Mouse (Mus musculus) adrenal gland, adult 8-10 months (tissue): ENCODE measurements around the gene Slc25a36. TPM values are rescaled to one million over a fixed set of nuclear protein-coding genes. Genes with fewer than 3 reads are reported as not detected.

Experiments used
- DNase-seq: peaks from one replicate; pipeline ENCODE4 v3.0.0; 2022
- total RNA-seq, 4 experiments: library from RNA; stranded (reverse); gene quantifications; 2 replicates each; pipeline ENCODE4 v1.2.4; 2022

Slc25a36 gene
- total RNA-seq, 4 experiments from 2014 or later, result 76.3 to 126 (median 102) TPM

DNA sequence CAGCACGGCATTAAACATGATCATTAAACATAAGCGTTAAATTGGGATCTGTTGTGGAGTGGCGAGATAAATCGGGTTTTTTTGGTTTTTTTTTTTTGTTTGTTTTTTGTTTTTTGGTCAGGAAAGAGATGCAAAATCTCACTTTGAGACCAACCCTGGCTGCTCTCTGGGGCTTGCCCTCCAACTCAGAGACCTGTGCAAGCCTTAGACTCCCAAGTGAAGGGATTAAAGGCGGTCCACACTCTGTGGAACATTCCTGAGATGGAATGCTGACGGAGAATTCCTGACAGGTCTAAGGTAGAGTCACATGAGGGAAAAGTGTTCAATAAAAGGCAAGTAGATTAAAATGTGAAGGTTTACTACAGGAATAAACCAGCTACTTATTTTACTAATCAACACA lies 549 bp upstream of the Slc25a36 start:
- no peak for DNase-seq

DNA sequence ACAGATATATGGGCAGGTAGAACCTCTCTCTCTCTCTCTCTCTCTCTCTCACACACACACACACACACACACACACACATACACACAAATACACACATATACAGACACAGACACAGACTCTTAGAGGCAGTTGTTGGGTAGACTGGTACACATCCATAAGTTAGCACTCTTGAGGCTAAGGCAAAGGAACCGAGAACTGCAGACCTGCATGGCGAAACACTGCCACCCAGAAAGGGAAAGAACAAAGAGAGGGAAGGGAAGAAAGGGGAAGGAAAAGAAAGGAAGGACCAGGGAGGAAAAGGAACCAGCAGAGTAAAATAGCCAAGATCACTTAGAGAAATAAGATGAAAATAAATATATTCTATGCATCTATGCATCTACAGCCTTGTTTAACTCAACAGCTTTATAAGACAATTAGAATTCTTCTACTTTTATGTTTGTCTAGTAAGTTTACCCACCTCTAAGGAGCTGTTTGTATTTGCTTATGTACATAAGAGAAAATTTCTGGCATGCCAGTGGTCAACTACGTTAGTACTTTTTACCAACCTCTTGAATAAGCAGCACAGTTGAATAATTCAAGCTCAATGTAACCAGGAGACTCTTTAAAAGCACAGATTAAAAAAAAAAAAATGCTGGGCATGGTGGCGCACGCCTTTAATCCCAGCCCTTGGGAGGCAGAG lies 4.3 kb downstream of the Slc25a36 start:
- no peak for DNase-seq

DNA sequence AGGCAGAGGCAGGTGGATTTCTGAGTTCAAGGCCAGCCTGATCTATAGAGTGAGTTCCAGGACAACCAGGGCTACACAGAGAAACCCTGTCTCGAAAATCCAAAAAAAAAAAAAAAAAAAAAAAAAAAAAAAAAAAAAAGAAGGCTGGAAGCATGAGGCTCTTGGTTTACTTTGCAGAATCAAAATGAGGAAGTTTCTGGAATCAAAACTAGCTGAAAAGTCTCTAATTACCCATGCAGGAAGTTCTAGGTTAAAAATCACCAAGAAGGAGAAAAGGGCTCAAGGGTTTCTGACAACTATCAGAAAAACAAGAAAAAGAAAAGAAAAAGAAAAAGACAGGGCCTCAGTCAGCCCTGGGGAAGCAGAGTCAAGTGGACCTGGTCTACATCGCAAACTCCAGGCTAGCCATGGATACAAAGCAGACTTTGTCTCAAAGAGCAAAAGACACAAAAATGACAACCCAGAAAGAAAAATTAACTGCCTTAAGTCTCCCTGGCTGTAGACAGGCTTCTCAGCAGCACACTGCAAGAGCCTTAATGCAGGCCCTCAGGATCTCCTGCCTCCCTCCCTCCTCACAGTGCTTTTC lies 5.5 kb downstream of the Slc25a36 start:
- DNase-seq, result no peak

DNA sequence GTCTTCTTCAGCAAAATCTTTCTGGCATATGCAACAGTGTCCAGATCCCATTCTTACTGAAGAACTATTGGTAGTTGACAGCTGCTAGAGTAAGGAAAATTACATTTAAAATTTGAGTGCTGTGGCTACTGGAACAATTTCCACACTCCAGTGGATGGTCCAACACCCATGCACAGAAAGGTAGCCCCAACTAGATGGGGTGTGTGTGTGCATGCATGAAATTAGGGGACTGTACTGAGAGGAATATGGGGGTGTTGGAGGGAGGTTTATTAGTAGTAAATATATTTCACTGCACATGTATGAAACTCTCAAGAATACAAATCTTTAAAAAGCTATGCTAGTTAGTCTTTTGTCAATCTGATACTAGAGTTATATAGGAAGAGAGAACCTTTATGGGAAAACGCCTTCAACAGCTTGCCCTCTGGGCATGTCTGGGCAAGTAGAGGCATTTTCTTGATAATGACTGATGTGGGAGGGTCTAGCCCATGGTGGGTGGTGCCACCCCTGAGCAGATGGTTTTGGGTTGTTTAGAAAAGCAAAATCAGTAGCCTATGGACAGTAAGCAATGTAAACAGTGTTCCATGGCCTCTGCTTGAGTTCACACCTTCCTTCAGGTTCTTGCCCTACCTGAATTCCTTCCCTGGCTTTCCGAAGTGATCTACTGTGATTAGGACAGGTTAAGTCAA lies 7.4 kb downstream of the Slc25a36 start:
- no peak for DNase-seq

DNA sequence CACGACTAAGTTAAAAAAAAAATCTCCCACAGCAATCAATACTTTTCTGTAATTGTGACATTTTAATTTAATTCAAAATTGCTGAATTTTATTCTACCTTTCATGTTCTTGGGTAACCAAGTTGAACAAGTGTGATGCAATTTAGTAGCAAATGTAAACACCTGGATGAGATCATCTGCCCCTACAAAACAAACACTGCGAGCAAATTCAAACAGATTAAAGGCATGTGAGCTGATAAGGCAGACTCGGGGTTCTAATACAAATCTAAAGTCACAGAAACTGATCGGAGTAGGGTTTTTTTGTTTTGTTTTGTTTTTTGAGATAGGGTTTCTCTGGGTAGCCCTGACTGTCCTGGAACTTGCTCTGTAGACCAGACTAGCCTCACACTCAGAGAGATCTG lies 12.0 kb downstream of the Slc25a36 start:
- DNase-seq, result no peak

DNA sequence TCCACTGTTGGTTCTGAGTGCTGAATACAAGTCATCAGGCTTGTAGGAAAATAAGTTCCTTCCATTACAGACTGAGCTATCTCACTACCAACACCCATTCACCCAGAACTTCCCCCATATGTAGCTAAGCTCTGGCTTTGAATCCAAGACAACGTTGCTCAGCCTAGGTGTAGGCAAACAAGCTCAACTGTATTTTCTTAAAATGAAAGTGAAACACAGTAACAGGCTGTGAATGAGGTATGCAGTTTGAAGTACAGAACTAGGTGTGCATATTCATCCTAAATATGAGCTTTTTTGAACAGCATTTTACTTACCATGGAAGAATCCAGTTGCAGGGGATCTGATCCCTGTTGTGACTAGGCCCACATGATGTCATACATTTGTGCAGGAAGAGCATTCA lies 14.8 kb downstream of the Slc25a36 start:
- DNase-seq, result no peak

DNA sequence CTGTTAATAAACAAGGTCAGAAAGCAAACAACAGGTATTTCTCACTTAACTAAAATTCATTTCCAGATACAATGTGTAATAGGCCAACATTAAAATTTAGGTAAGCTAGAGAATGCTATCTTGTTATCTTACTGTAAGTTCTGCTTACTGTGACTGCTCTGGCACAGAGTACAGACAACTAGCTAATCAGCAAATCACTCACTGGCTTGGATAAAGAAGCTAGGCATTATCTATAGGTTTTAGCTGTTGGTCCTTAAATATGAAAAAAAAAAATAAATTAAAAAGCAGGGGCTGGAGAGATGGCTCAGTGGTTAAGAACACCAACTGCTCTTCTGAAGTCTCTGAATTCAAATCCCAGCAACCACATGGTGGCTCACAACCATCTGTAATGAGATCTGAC lies 23.1 kb downstream of the Slc25a36 start:
- no peak for DNase-seq

DNA sequence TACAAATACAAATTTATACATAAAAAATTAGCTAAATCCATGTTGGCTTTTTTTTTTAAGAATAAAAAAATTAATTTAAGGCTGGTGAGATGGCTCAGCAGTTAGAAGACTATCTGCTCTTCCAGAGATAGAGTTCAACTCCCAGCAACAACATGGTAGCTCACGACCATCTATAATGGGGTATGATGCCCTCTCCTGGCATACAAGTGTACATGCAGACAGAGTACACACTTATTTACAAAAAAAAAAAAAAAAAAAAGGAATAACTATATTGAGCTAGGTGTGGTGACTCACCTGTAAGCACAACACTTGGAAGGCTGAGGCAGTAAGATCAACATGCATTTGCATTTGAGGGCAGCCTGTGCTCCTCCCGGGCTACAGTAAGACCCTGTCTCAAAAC lies 26.3 kb downstream of the Slc25a36 start:
- DNase-seq, result no peak

DNA sequence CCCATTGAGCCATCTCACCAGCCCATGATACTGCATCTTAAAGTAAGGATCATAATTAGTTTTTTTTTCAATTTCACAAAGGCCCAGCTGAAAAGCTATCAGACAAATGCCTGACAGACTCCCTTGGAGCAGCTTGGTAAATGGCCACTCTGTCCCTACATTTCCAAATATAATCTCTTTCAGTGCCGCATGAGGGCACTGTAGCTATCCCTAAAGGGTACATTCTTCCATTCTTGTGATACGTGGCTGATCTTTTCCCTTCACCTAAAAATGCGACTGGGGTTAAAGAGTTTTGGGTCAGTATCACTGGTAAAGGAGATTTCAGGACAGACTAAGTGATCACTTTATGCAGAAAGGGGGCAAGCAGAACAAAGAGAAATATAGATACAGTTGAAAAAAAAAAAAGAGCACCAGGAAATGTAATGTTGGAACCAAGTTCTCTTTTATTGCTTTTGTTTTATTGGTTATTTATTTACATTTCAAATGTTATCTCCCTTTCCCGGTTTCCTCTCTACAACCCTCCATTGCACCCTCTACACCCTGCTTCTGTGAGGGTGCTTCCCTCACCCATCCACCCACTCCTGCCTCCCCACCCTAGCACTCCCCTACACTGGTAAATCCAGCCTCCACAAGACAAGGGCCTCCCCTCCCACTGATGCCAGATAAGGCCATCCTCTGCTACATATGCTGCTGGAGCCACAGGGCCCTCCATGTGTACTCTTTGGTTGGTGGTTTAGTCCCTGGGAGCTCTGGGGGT lies 29.7 kb downstream of the Slc25a36 start:
- no peak for DNase-seq

DNA sequence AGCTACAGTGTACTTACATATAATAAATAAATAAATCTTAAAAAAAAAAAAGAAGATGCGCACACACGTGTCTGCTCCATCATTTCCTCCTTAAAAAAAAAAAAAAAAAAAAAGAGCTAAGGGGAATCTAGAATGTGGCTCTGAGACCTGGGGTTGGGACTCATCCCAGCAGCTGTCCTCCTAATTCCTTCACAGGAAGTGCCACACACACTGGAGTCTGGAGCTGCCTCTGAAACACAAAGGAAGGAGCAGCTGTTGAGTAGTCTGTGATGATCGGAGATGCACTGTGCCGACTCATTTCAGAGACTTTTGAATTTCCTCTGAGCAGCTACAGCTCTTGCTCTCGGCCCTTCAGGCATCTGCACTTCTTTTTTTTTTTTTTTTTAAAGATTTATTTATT lies 41.0 kb downstream of the Slc25a36 start:
- DNase-seq, result no peak

DNA sequence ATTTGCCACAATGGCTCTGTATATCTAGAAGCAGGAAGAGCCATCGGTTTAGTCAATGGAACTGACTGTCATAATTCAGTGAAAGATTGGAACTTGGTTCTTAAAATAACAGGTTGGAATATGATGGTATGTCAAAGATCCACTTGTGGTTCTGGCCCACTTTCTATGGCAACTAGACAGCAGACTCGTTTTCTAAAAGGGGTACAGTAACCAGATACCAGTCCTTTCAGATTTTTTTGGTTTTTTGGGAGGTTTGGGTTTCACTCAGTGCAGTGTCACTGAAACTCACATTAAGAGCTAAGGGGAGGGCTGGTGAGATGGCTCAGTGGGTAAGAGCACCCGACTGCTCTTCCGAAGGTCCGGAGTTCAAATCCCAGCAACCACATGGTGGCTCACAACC lies 41.5 kb downstream of the Slc25a36 start:
- DNase-seq, result no peak

DNA sequence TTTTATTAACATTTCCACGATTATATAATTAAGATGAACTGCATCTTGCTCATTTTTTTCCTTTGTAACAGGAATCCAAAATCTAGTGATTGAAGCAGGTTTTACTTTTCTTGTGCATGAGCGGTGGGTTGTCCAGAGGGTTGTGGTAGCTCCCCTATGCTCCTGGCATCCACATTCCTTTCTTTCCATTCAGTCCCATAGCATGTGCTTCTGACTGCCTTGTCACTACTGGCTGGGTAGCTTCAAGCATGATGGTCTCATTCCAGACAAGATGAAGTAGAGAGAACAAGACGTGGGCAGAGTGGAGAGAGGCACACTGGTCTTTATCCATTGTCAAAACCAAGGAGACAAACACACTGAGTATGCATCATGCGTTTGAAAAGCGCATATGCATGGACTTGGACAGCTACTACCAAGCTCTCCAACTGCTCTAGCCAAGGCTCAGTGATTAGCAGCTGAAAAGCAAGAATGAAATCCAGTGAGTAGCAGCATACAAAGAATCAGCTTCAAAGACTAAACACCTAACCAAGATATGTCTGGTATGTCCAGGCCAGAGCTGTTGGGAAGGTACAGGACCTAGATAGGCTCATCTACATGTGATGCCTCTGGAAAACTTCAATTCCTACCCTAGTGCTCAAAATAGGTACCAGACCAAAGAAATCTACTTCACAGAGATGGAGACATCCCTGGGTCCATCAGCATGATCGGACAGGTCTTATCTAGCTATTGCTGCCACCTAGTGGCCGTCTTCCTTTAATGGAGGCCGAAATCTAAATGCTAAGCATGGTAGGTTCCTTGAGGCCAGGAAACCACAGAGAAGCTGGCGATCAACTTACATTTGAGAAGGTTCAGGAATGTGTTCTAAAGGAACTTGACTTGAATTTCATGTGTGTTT lies 42.5 kb downstream of the Slc25a36 start:
- DNase-seq, result peak; percentile 52

DNA sequence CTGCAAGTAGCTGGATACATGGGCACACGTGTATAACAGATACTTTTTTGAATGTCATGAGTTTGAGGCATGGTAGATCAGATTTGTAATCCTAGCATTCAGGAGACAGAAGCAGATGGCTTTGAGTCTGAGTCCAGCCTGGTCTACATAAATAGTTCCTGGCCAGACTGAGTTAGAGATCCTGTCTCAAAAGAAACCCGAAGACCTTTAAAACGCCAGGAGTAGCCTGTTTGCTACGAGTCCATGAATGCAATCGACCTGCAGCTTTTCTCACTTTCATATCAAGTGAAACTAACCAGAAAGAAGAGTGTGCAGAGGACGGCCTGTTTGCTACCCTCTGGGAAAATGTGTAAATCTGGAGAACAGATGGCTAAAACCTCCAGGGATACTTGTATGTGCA lies 43.2 kb downstream of the Slc25a36 start:
- DNase-seq, result no peak

DNA sequence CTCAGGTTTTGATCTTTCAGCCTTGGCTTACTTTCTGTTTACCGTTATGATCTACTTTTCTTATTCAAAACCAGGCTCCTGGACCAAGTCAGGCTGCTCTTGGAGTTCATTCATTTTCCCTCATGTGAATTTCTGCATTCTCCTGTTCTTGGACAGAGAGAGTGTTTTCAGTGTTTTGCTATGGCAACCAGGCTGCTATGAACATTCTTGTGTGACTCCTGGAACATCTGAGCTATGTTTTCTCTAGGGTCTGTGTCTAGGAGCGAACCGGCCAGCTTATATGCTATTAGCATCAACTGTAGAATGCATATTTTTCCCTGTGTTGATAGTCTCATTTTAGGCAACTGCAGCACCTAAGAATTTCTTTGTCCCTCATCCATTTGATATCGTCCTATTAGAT lies 45.1 kb downstream of the Slc25a36 start:
- no peak for DNase-seq

DNA sequence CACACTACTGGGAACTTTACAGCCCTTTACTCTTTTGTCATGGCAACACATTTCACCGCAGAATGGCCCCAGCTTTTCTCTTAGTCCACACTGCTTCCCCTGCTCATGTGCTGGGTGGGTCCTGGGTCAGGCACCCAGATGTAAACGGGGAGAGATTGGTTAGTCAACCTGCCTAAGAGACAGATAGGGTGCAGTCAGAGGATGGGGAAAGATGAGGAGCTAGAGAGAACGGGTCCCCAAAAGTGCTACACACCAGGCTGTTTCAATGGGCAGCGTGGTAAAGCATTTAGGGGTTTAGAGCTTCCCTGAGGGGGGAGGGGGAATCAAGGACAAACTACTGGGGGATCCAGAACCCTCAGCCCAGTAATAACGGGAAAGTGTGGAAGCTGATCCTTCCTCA lies 45.7 kb downstream of the Slc25a36 start:
- DNase-seq, result no peak

DNA sequence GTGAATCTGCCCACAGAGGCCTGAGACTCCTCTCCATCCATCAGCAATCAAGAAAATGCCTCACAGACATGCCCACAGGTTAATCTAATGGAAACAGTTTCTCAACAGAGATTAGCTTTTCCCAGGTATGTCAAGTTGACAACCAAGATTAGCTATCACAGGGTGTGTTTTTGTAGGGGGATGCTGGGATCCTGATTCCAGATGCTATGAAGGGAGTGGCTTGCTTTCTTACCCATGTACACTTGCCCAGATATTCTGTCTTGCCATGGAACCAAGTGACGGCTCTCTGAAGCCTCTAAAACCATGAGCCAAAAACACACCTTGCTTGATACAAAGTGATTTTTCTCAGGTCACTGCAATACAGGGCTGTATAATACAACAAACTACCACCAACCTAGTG lies 46.8 kb downstream of the Slc25a36 start:
- no peak for DNase-seq

DNA sequence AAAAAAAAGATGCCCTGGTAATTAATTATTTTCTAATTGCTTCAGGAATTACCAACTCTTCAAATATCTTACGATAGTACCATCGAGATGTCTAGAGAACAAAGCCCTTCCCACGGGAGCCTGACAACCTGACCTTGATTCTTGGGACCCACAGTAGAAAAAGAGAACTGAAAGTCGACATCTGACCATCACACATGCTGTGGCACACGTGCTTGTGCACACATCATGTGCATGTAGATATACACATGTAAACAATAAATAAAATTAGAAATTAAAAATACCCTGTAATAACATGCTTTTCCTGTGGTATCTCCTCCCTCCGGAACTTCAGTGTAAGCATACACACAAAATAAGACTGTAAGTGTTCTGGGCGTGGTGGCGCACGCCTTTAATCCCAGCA lies 49.3 kb downstream of the Slc25a36 start:
- DNase-seq, result no peak

DNA sequence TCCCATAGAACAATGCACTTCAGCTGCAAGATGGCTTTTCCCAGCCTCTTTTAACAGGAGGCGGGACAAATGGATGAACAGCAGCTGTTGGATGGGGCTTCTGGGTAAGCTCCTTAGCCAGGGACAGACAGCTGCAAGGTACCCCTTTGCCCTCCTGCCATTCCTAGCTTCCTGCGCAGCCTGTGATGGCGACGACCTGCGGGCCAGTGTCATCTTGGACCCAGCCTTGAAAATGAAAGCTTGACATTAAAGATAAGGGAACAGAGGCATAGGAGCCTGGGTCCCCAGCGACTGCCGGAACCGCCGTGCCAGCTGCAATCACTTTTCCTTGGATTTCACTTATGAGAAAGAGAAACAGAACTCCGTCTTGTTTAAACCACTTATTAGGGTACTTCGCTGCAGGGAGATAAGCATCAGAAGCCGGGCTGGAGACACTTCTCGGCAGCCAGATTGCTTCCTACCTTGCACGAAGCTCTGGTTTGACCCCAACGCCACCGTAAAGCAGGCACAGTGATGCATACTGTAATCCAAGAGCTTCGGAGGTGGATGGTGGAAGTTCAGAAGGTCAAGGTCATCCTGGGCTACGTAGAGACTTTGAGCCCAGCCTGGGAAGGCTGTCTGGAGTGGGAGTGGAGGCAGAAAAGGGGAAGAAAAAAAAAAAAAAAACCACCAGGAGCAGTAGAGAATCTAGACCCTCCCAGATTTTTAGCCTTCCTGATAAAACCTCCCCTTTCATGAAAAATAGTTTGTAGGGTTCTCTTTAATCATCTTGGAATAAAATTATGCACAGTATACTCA lies 54.2 kb downstream of the Slc25a36 start:
- DNase-seq, result no peak

DNA sequence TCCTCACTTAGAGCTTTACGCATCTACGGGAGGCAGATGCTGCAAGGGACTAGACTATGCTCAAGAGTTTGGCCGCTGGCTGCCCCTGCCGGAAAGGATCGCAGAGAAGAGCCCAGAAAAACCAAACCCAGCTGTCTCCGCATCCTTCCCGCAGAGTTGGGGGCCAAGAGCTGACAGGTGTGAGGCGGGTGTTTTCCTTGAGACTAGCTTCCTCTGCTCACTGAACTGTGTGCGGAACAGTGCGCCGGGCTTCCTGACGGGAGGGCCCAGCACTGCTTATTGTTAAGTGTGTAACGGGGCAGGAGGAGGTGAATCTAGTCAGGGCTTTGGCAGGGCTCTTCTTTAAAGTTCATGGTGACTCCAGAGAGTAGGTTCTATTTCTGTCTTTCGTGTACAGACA lies 55.1 kb downstream of the Slc25a36 start:
- DNase-seq, result no peak

DNA sequence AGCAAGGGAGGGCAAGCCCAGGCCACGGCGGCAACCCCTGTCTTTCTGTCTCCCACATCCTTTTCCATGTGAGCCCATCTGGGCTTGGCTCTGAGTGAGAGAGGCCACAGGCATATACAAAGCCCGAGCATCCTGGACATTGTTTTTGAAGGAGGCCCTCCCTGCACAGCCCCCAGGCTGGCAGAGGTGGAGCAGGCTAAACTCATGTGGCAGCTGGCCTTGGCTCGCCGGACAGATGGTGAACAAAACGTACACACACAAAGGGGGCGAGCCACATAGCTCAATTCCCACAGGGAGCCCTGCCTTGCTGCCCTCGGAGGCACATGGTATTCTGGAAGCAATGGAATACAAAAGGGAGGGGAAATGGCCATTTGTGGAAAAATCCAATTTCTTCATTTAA lies 59.8 kb downstream of the Slc25a36 start:
- DNase-seq, result no peak

DNA sequence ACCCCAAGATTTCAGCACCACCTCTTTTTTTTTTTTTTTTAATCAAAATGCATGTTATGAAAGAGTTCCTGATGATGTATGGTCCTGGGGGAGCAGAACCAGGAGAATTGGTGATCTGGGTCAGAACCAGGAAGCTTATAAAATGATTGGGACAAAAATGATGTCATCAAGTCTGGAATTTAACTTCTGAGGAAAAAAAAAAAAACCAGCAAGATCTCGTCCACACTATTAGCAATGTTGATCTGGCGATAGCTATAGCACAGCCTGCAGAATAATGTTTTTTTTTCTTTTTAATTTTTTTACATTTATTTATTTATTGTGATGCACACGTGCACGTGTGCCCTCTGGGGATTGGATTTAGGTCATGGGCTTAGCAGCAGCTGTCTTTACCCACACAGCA lies 64.7 kb downstream of the Slc25a36 start:
- DNase-seq, result no peak

DNA sequence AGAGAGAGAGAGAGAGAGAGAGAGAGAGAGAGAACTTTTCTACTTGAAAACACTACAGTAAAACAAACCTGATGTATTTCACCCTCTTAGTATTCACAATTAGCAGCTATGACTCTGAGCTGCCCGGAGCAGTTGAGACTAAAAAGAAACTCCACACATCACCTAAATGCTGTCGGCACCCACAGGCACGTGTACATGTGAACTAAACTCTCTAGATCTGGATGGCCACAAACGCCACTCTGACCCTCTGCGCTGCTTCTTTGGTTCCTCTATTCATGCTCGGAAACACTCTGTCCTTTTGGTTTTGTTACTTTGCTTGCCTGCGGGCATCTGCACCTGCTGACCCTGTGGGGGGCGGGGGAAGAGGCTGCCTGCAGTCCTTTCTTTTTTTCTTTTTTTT lies 69.3 kb downstream of the Slc25a36 start:
- no peak for DNase-seq
